Mouse (Mus musculus): ENCODE data around the gene Gm4559. TPM values are rescaled to one million over a fixed set of nuclear protein-coding genes. Genes with fewer than 3 reads are reported as not detected.
"Not testable (repeated sequence)": the region's sequence is repeated elsewhere in the genome, so short reads cannot be mapped to it uniquely, and the experiment has no call there.

The Gm4559 gene
- polyA plus RNA-seq, 1 experiment = not detected

DNA sequence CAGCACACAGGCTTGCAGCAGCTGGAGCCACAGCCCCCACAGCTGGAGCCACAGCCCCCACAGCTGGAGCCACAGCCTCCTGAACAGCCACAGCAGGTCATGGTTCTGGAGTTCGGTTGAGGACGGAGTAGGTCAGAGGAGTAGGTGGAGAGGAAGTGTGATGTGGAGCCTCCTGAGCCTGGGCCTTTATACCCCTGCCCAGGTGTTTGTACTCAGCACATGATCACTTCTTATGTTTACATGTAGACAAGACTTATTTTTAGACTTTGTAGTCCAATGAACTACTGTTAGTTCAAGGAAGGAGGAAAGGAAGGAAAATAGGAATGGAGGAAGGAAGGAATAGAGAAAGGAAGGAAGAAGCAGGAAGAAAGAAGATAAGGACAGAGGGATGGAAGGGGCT is 33.2 kb downstream of the Gm4559 start, which contains the start of gene Gm40460:
Gene Gm40460, minus strand, starts transcription at position 101 of the 400 bp plus-strand sequence.
- TF ChIP-seq CEBPB (IDR thresholded peaks at IDR 0.05; ENCODE audit: insufficient read depth, poor library complexity, severe bottlenecking) (no peak), E2F4 (IDR thresholded peaks at IDR 0.05; ENCODE audit: insufficient read depth) (no peak), USF1 (IDR thresholded peaks at IDR 0.05; ENCODE audit: low read depth) (no peak)
- H3K79me2 ChIP-seq (ENCODE audit: control insufficient read depth, insufficient read depth) = no peaks in the 10 kb centered on the region

DNA sequence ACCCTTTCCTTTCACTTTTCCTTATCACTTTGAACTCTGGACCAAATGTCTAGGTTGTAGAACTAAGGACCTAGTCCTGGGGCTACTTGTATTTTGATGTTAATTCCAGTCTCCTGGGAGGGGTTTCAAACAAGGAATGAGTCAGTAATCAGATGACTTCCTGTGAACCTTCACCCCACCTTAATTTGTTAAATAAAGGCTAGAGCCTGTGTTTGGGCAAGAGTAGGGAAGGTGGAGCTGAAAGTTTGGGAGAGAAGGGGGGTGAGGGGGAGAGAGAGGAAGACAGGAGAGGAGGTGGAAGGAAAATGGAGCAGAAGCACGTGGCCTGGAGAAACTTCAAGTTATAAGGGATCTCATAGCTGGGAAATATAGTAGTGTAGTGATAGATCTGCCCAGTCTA is 42.6 kb downstream of the Gm4559 start:
- H3K79me2 ChIP-seq (ENCODE audit: control insufficient read depth, insufficient read depth) = no peaks in the 10 kb centered on the region
- no peak overlapping the region for H3K4me2 ChIP-seq (ENCODE audit: low read depth)
- no peak overlapping the region for H3K4me3 ChIP-seq
- H3K27me3 ChIP-seq (ENCODE audit: control insufficient read depth, insufficient read depth, insufficient read length) = no peaks in the 10 kb centered on the region
- no peak for TF ChIP-seq USF1 (IDR thresholded peaks at IDR 0.05; ENCODE audit: low read depth)
- TF ChIP-seq POLR2AphosphoS2 (IDR thresholded peaks at IDR 0.05; ENCODE audit: insufficient read length, low read depth) = no peak
- TF ChIP-seq CEBPB (IDR thresholded peaks at IDR 0.05; ENCODE audit: insufficient read depth, poor library complexity, severe bottlenecking) = no peak
- no peak for TF ChIP-seq MAX (IDR thresholded peaks at IDR 0.05; ENCODE audit: low read depth)
- TF ChIP-seq TCF12 (IDR thresholded peaks at IDR 0.05; ENCODE audit: insufficient read depth, poor library complexity, severe bottlenecking) = no peak
- no peak for TF ChIP-seq REST (IDR thresholded peaks at IDR 0.05; ENCODE audit: insufficient read depth, insufficient read length)
- no peak for TF ChIP-seq TCF3 (IDR thresholded peaks at IDR 0.05; ENCODE audit: insufficient read length, low read depth)
- TF ChIP-seq SRF (IDR thresholded peaks at IDR 0.05; ENCODE audit: control insufficient read depth, insufficient read length, low read depth) = no peak
- TF ChIP-seq E2F4 (IDR thresholded peaks at IDR 0.05; ENCODE audit: insufficient read depth) = no peak
- no peaks in the 10 kb centered on the region for H3K36me3 ChIP-seq (ENCODE audit: control insufficient read depth, insufficient read depth)
- no peak overlapping the region for H3ac ChIP-seq (ENCODE audit: control insufficient read depth, insufficient read length)

More for the DNA sequence above, 33.2 kb downstream of the Gm4559 start, which contains the start of gene Gm40460:
- no peak within 1 kb of the TSS for H3K4me2 ChIP-seq (ENCODE audit: low read depth)
- H3K4me3 ChIP-seq = no peak within 1 kb of the TSS
- H3K27me3 ChIP-seq (ENCODE audit: control insufficient read depth, insufficient read depth, insufficient read length) = no peaks in the 10 kb centered on the region
- H3K36me3 ChIP-seq (ENCODE audit: control insufficient read depth, insufficient read depth) = no peaks in the 10 kb centered on the region
- no peak within 1 kb of the TSS for H3ac ChIP-seq (ENCODE audit: control insufficient read depth, insufficient read length)

DNA sequence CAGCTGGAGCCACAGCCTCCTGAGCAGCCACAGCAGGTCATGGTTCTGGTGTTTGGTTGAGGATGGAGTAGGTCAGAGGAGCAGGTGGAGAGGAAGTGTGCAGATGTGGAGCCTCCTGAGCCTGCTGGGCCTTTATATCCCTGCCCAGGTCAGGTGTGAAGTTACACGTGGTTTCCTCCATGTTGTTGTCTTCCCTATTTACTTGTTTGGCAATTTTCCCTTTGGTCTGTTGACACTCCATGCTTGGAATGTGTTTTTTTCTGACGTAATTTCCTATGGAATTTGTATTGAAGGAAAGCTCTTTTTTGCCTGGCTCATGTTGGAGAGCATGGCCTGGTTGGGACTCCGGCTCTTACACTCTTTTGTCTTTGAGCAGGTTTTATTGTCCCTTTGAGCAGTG is 44.3 kb downstream of the Gm4559 start, which contains the start of gene Krtap5-5:
Gene Krtap5-5, minus strand, starts transcription at position 101 of the 400 bp plus-strand sequence.
- not testable (repeated sequence) for H3ac ChIP-seq (ENCODE audit: control insufficient read depth, insufficient read length); H3K4me2 ChIP-seq (ENCODE audit: low read depth); H3K36me3 ChIP-seq (ENCODE audit: control insufficient read depth, insufficient read depth)

DNA sequence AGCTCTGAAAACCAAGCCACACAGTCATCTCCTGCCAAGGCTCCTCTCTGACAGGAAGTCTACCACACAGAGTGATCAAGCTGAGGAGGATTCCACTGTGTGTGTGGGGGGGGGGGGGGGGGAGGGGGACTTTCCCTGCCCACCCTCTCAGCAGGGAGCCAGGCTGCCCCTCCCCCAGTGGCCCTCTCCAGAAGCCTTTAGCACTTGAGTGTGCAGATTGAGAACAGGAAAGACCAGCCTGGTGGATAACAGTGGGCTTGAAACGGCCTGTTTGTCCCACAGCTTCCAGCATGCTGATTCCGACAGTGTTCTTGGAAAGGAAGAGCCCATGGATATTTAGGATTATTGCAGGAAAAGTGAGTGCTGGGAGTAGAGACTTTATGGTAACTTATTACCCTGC is 49.6 kb downstream of the Gm4559 start:
- Histone ChIP-seq H3K4me2 (ENCODE audit: low read depth) (no peak overlapping the region), H3K27me3 (ENCODE audit: control insufficient read depth, insufficient read depth, insufficient read length) (peaks cover 8% of the 10 kb centered on the region), H3K36me3 (ENCODE audit: control insufficient read depth, insufficient read depth) (no peaks in the 10 kb centered on the region), H3K79me2 (ENCODE audit: control insufficient read depth, insufficient read depth) (no peaks in the 10 kb centered on the region), H3ac (ENCODE audit: control insufficient read depth, insufficient read length) (no peak overlapping the region), H3K4me3 (no peak overlapping the region)
- TF ChIP-seq MAX (IDR thresholded peaks at IDR 0.05; ENCODE audit: low read depth) = no peak
- TF ChIP-seq TCF12 (IDR thresholded peaks at IDR 0.05; ENCODE audit: insufficient read depth, poor library complexity, severe bottlenecking) = no peak
- no peak for TF ChIP-seq REST (IDR thresholded peaks at IDR 0.05; ENCODE audit: insufficient read depth, insufficient read length)
- no peak for TF ChIP-seq POLR2A (IDR thresholded peaks at IDR 0.05; ENCODE audit: insufficient read length, low read depth)
- no peak for TF ChIP-seq SRF (IDR thresholded peaks at IDR 0.05; ENCODE audit: control insufficient read depth, insufficient read length, low read depth)
- TF ChIP-seq CEBPB (IDR thresholded peaks at IDR 0.05; ENCODE audit: insufficient read depth, poor library complexity, severe bottlenecking) = no peak
- no peak for TF ChIP-seq POLR2AphosphoS2 (IDR thresholded peaks at IDR 0.05; ENCODE audit: insufficient read length, low read depth)
- no peak for TF ChIP-seq USF1 (IDR thresholded peaks at IDR 0.05; ENCODE audit: low read depth)
- no peak for TF ChIP-seq MYOD1 (IDR thresholded peaks at IDR 0.05; ENCODE audit: control insufficient read depth in 1 of 3, insufficient read length in 2 of 3, low read depth in 2 of 3)
- no peak for TF ChIP-seq MYOG (IDR thresholded peaks at IDR 0.05; ENCODE audit: control insufficient read depth in 1 of 3, insufficient read depth in 1 of 3, insufficient read length in 2 of 3, low read depth in 2 of 3)
- no peak for TF ChIP-seq E2F4 (IDR thresholded peaks at IDR 0.05; ENCODE audit: insufficient read depth)
- TF ChIP-seq TCF3 (IDR thresholded peaks at IDR 0.05; ENCODE audit: insufficient read length, low read depth) = no peak

More for the DNA sequence above, 44.3 kb downstream of the Gm4559 start, which contains the start of gene Krtap5-5:
- not testable (repeated sequence) for H3K79me2 ChIP-seq (ENCODE audit: control insufficient read depth, insufficient read depth); H3K4me3 ChIP-seq; H3K27me3 ChIP-seq (ENCODE audit: control insufficient read depth, insufficient read depth, insufficient read length)

Other genes starting within 250 kb of the Gm4559 start
- 39.2 TPM for gene Mob2, start 213.3 kb downstream of the Gm4559 start, polyA plus RNA-seq (2012; fragmentation: generic; extraction: Trizol)
- 9.1 TPM for gene Dusp8, start 178.5 kb downstream of the Gm4559 start, polyA plus RNA-seq (2012; fragmentation: generic; extraction: Trizol)
- not detected for gene Gm45618, start 153.6 kb downstream of the Gm4559 start, polyA plus RNA-seq (2012; fragmentation: generic; extraction: Trizol)
- gene Gm39115, start 138.3 kb downstream of the Gm4559 start, polyA plus RNA-seq (2012; fragmentation: generic; extraction: Trizol) = not detected
- not detected for gene Gm45337, start 129.8 kb downstream of the Gm4559 start, polyA plus RNA-seq (2012; fragmentation: generic; extraction: Trizol)
- gene Gm29735, start 117.2 kb downstream of the Gm4559 start, polyA plus RNA-seq (2012; fragmentation: generic; extraction: Trizol) = not detected
- not detected for gene Gm4553, start 108.6 kb downstream of the Gm4559 start, polyA plus RNA-seq (2012; fragmentation: generic; extraction: Trizol)
- not detected for gene Krtap5-2, start 98.4 kb downstream of the Gm4559 start, polyA plus RNA-seq (2012; fragmentation: generic; extraction: Trizol)
- gene Gm10153, start 84.0 kb downstream of the Gm4559 start, polyA plus RNA-seq (2012; fragmentation: generic; extraction: Trizol) = not detected
- gene Krtap5-3, start 73.0 kb downstream of the Gm4559 start, polyA plus RNA-seq (2012; fragmentation: generic; extraction: Trizol) = not detected
- gene Gm7579, start 62.5 kb downstream of the Gm4559 start, polyA plus RNA-seq (2012; fragmentation: generic; extraction: Trizol) = not detected
- not detected for gene Krtap5-5, start 44.4 kb downstream of the Gm4559 start, polyA plus RNA-seq (2012; fragmentation: generic; extraction: Trizol)
- gene Gm40460, start 33.3 kb downstream of the Gm4559 start, polyA plus RNA-seq (2012; fragmentation: generic; extraction: Trizol) = not detected
- not detected for gene Gm2431, start 16.0 kb downstream of the Gm4559 start, polyA plus RNA-seq (2012; fragmentation: generic; extraction: Trizol)
- not detected for gene Krtap5-1, start 22.8 kb upstream of the Gm4559 start, polyA plus RNA-seq (2012; fragmentation: generic; extraction: Trizol)
- gene Krtap5-4, start 29.2 kb upstream of the Gm4559 start, polyA plus RNA-seq (2012; fragmentation: generic; extraction: Trizol) = not detected
- 5.4 TPM for gene Ifitm10, start 99.4 kb upstream of the Gm4559 start, polyA plus RNA-seq (2012; fragmentation: generic; extraction: Trizol)
- gene Gm49369, start 108.3 kb upstream of the Gm4559 start, polyA plus RNA-seq (2012; fragmentation: generic; extraction: Trizol) = 0.31 TPM
- gene Ctsd, start 113.7 kb upstream of the Gm4559 start, polyA plus RNA-seq (2012; fragmentation: generic; extraction: Trizol) = 887 TPM
- gene Syt8, start 160.5 kb upstream of the Gm4559 start, polyA plus RNA-seq (2012; fragmentation: generic; extraction: Trizol) = 14.5 TPM
- gene Tnni2, start 167.4 kb upstream of the Gm4559 start, polyA plus RNA-seq (2012; fragmentation: generic; extraction: Trizol) = 3,238 TPM
- 298 TPM for gene Lsp1, start 186.4 kb upstream of the Gm4559 start, polyA plus RNA-seq (2012; fragmentation: generic; extraction: Trizol)
- gene Tnnt3, start 224.5 kb upstream of the Gm4559 start, polyA plus RNA-seq (2012; fragmentation: generic; extraction: Trizol) = 2,107 TPM

All from myocyte (in vitro differentiated cells).